Mouse (Mus musculus): ENCODE measurements around the gene Tgfb1. TPM values are rescaled to one million over a fixed set of nuclear protein-coding genes. Genes with fewer than 3 reads are reported as not detected.

The Tgfb1 gene
- polyA plus RNA-seq, 1 experiment = 125 TPM

DNA sequence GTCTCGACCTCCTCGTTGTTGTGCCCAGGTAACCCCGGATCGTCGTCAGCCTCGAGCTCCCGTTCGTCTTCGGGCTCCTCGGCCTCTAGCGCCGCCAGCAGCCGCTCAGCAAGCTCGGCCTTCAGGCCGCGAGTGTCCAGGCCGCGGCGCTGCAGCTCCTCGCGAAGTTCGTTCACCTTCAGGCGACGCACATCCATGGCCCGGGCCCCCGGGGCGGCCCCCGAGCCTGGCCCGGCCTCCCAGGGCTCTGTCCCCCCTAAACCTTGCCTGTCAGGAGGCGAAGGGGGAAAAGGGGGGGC, 67.6 kb downstream of the Tgfb1 start:
- Histone ChIP-seq H3K27ac (ENCODE audit: control insufficient read depth, insufficient read depth, low read length) (peak overlapping the region; percentile 72), H3K36me3 (ENCODE audit: control insufficient read depth, insufficient read depth, low read length) (peaks cover 13% of the 10 kb centered on the region), H3K4me1 (replicated peaks; ENCODE audit: control insufficient read depth, insufficient read depth, low read length) (peaks cover 10% of the 10 kb centered on the region; the same call in 1 of the 2 replicates), H3K27me3 (ENCODE audit: control insufficient read depth, insufficient read depth, low read length) (no peaks in the 10 kb centered on the region), H3K4me3 (ENCODE audit: control insufficient read depth, insufficient read depth, low read length) (peak overlapping the region; percentile 82)
- DNase-seq = no peak
- under 1% methylated on average over 30 of the region's 30 CpGs for WGBS
- TF ChIP-seq CTCF (IDR thresholded peaks at IDR 0.05; ENCODE audit: borderline replicate concordance, control insufficient read depth, extremely low read depth, insufficient read depth, low read length, poor library complexity) (peak; percentile 54; the same call in 1 of the 2 replicates), POLR2A (IDR thresholded peaks at IDR 0.05; ENCODE audit: control insufficient read depth, extremely low read depth, insufficient read depth, low read length, poor library complexity) (no peak; the same call in 1 of the 2 replicates)

Other genes with a start within 250 kb of the Tgfb1 start
- gene Ceacam1, start 209.4 kb upstream of the Tgfb1 start, polyA plus RNA-seq (2012; rRNA removed) = 5.0 and 5.8 TPM in 2 replicates
- gene Ceacam2, start 147.1 kb upstream of the Tgfb1 start, polyA plus RNA-seq (2012; rRNA removed) = 0.22 TPM in 1 of 2 replicates, not detected in the other
- not detected in 2 replicates for gene Erich4, start 71.1 kb upstream of the Tgfb1 start, polyA plus RNA-seq (2012; rRNA removed)
- 80.2 and 86.2 TPM in 2 replicates for gene Dmac2, start 67.6 kb upstream of the Tgfb1 start, polyA plus RNA-seq (2012; rRNA removed)
- 28.7 and 32.8 TPM in 2 replicates for gene B3gnt8, start 60.3 kb upstream of the Tgfb1 start, polyA plus RNA-seq (2012; rRNA removed)
- 166 and 181 TPM in 2 replicates for gene Bckdha, start 28.0 kb upstream of the Tgfb1 start, polyA plus RNA-seq (2012; rRNA removed)
- gene Exosc5, start 27.8 kb upstream of the Tgfb1 start, polyA plus RNA-seq (2012; rRNA removed) = 141 and 146 TPM in 2 replicates
- gene Tmem91, start 11.8 kb upstream of the Tgfb1 start, polyA plus RNA-seq (2012; rRNA removed) = 1.4 and 2.9 TPM in 2 replicates
- 153 and 164 TPM in 2 replicates for gene B9d2, start 6.2 kb upstream of the Tgfb1 start, polyA plus RNA-seq (2012; rRNA removed)
- gene Ccdc97, start 32.1 kb downstream of the Tgfb1 start, polyA plus RNA-seq (2012; rRNA removed) = 184 and 185 TPM in 2 replicates
- 102 and 134 TPM in 2 replicates for gene Hnrnpul1, start 67.8 kb downstream of the Tgfb1 start, polyA plus RNA-seq (2012; rRNA removed)
- gene Axl, start 101.7 kb downstream of the Tgfb1 start, polyA plus RNA-seq (2012; rRNA removed) = 67.0 and 75.0 TPM in 2 replicates
- gene Cyp2s1, start 129.9 kb downstream of the Tgfb1 start, polyA plus RNA-seq (2012; rRNA removed) = 2.7 and 5.2 TPM in 2 replicates
- gene Cyp2b10, start 210.6 kb downstream of the Tgfb1 start, polyA plus RNA-seq (2012; rRNA removed) = 0.15 and 0.23 TPM in 2 replicates

Measured in thymus, adult 2 months (tissue).